Mouse (Mus musculus) hindbrain, embryonic 12.5 days (tissue): Measurements from ENCODE around the gene Tns1. TPM values are rescaled to one million over a fixed set of nuclear protein-coding genes. Genes with fewer than 3 reads are reported as not detected.

Source experiments
- ATAC-seq: fragments of 200-750 bp; cut with Nextera tagmentation; 2 replicates; pipeline ENCODE4 v1.8.0; 2017; ENCODE audit warnings: moderate TSS enrichment; ENCODE audit not compliant: low FRiP score
- H3K27ac ChIP-seq: fragments of 300-500 bp; sonication (generic); 2 replicates; pipeline ENCODE4 v1.5.1; 2016; ENCODE audit warnings: mild to moderate bottlenecking
- H3K27me3 ChIP-seq: fragments of 300-500 bp; sonication (generic); 2 replicates; pipeline ENCODE4 v1.6.1; 2016; ENCODE audit warnings: mild to moderate bottlenecking
- H3K36me3 ChIP-seq: fragments of 300-500 bp; sonication (generic); 2 replicates; pipeline ENCODE4 v1.6.1; 2016; ENCODE audit warnings: mild to moderate bottlenecking
- H3K4me1 ChIP-seq: fragments of 300-500 bp; sonication (generic); 2 replicates; pipeline ENCODE4 v1.6.1; 2016
- H3K4me2 ChIP-seq: fragments of 300-500 bp; sonication (generic); replicated peaks from 2 replicates; pipeline ENCODE4 v1.6.1; 2016; ENCODE audit warnings: mild to moderate bottlenecking
- H3K4me3 ChIP-seq: fragments of 300-500 bp; sonication (generic); 2 replicates; pipeline ENCODE4 v1.5.1; 2016; ENCODE audit warnings: mild to moderate bottlenecking
- H3K9ac ChIP-seq: fragments of 300-500 bp; sonication (generic); 2 replicates; pipeline ENCODE4 v1.6.1; 2016; ENCODE audit warnings: mild to moderate bottlenecking, moderate library complexity
- H3K9me3 ChIP-seq: fragments of 300-500 bp; sonication (generic); replicated peaks from 2 replicates; pipeline ENCODE4 v1.6.1; 2016; ENCODE audit warnings: mild to moderate bottlenecking
- WGBS: fragments of 180-500 bp; shearing (Covaris S2); methylation state at CpG from one replicate; pipeline ENCODE4 v1.1.7; 2016; 5-methylcytosine and 5-hydroxymethylcytosine counted together
- polyA plus RNA-seq: library from polyadenylated mRNA; unstranded; fragments of >200 nt; fragmentation: Nextera tagmentation; extraction: Ambion mirVana; gene quantifications from 2 replicates; pipeline ENCODE4 v1.2.1, GENCODE M21; 2016

Gene Tns1
- polyA plus RNA-seq, 1 experiment from 2014 or later = 28.3 TPM

DNA sequence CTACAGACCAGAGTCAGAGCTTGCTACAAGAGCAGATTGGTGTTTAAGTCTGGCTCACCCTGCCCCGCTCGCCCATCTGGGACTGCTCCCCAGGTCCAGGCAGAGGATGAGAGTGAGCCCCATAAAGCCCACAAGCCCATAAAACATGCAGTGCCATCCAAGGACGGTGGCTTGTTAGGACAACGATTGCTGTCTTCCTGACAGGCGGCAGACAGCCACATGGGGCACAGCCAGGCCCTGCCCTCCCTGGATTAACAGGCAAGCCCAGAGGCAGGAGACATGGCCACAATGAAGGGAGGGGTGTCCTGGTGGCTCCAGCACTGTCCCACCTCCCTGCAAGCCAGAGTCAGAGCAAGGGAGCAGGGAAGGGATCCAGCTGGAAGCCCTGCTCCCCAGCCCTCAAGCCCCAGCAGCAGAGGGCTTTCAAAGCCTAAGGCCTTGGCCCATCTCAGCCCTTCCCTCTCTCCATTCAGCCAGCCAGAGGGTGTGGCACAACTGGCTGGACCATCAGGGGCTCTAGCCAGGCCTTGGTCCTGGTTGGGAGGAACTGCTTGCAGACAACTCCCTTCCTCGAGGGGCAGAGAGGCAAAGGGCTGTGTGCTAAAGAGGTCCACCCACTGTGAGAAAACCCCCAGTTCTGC lies 40.1 kb downstream of the Tns1 start:
- Histone ChIP-seq H3K9me3 (no peaks in the 10 kb centered on the region), H3K4me1 (peaks cover 24% of the 10 kb centered on the region), H3K4me3 (no peak overlapping the region), H3K4me2 (no peak overlapping the region), H3K36me3 (0 out of 2 replicates have a peak, but pooled peaks cover under 1% of the 10 kb centered on the region), H3K27me3 (no peaks in the 10 kb centered on the region), H3K9ac (no peak overlapping the region), H3K27ac (no peak overlapping the region)
- no peak for ATAC-seq
- WGBS = 68% methylated on average over 6 of the region's 6 CpGs

DNA sequence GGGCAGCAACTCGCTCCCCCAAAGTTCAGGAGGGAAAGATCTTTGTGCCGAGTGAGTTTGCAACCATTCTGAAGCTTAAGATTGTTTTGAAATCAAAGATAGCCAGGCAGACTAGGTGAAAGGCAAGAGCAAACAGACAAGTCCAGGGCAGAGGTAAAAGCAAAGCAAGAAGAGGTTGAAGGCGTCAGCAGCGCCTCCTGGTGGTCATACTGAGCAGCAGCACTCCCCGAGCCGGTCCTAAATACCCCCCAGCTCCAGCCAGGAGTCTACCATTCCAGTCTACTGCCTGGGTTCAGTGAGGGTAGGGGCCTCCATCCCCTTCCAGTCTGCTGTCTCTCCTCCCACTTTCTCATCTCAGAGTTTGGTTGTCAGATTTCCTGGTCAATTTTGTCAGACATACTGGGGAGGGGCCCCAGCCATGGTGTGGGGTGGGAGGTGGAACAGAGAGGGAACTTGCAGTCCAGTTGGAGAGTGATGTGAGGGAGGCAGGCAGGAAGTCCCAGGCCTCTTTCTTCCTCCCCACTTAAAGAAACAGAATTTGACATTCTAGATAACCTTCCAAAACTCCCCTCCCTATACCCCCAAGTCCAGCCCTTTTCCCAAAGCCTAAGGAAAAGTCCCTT lies 41.3 kb downstream of the Tns1 start:
- H3K9me3 ChIP-seq = no peaks in the 10 kb centered on the region
- peaks cover 24% of the 10 kb centered on the region for H3K4me1 ChIP-seq
- H3K4me2 ChIP-seq = no peak overlapping the region
- H3K27ac ChIP-seq = no peak overlapping the region
- ATAC-seq = no peak
- no peak overlapping the region for H3K4me3 ChIP-seq
- WGBS = 12% methylated on average over 6 of the region's 6 CpGs
- 0 out of 2 replicates have a peak, but pooled peaks cover 7% of the 10 kb centered on the region for H3K36me3 ChIP-seq
- H3K9ac ChIP-seq = no peak overlapping the region
- H3K27me3 ChIP-seq = no peaks in the 10 kb centered on the region

DNA sequence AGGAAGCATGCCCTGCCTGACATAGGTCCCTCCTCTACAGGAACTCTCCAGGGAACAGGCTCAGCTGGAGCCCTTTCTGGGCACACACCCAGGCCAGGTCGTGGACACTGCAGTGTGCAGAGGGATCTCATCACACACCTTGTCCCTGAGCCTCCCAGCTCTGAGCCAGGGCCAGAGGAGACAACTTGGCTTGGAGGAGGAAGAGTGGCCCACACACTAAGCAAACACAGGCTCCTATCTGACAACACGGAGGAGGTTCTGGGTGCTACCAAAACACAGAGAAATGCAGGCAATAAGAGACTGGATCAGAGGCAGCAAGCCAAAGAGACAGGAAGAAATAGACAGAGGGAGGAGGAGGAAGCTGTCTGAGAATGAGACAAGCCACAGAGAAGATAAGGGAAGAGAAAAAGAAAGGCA lies 42.7 kb downstream of the Tns1 start:
- Histone ChIP-seq H3K9ac (no peak overlapping the region), H3K27me3 (no peaks in the 10 kb centered on the region), H3K36me3 (0 out of 2 replicates have a peak, but pooled peaks cover 7% of the 10 kb centered on the region), H3K4me3 (no peak overlapping the region), H3K9me3 (no peaks in the 10 kb centered on the region), H3K27ac (no peak overlapping the region), H3K4me2 (no peak overlapping the region), H3K4me1 (peaks cover 24% of the 10 kb centered on the region)
- WGBS = 54% methylated on average over 2 of the region's 2 CpGs
- no peak for ATAC-seq

DNA sequence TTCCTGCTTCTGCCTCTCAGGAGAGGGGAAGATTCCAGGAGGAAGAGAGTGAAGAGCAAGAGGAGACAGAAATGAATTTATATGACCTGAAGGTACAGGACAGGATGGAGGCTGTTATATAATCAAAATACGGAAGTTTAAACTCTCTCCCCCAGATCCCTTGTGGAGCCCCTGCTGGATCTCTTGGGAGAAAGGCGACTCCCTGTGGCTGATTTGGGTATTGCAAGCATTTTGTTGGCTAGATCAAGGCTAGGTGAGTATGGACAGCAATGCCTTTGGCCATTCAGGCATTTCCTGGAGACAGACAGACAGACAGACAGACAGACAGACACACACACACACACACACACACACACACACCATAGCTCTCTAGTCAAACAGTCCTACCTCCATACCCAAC lies 46.9 kb downstream of the Tns1 start:
- H3K4me2 ChIP-seq = no peak overlapping the region
- H3K4me1 ChIP-seq = peaks cover 6% of the 10 kb centered on the region; the same call in 1 of the 2 replicates
- H3K36me3 ChIP-seq = 0 out of 2 replicates have a peak, but pooled peaks cover 7% of the 10 kb centered on the region
- no peak overlapping the region for H3K27ac ChIP-seq
- H3K9ac ChIP-seq = no peak overlapping the region
- no peak; the same call in 1 of the 2 replicates for ATAC-seq
- H3K27me3 ChIP-seq = no peaks in the 10 kb centered on the region
- WGBS = 8% methylated on average over 2 of the region's 2 CpGs
- H3K9me3 ChIP-seq = no peaks in the 10 kb centered on the region
- no peak overlapping the region for H3K4me3 ChIP-seq

DNA sequence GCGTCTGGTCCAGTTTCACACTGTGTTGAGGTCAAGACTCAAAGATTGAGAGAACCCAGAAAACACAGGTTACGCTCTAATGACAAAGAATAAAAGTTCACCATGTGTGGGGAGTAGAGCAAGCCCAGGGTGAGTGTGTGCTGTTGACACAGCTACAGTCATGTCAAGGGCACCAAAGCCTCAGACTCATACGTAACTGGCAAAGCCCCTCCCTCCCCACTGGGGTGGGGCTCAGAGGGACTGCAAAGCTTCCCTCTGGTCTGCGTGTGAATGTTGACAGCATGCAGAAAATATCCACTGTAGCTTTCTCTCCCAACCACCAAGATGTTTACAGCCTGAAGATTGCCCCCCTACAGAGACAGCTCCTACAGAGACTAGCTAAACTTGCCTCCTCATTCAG lies 48.0 kb downstream of the Tns1 start:
- Histone ChIP-seq H3K9ac (no peak overlapping the region), H3K27me3 (no peaks in the 10 kb centered on the region), H3K36me3 (0 out of 2 replicates have a peak, but pooled peaks cover 7% of the 10 kb centered on the region), H3K4me2 (no peak overlapping the region), H3K4me1 (no peaks in the 10 kb centered on the region), H3K9me3 (no peaks in the 10 kb centered on the region), H3K27ac (no peak overlapping the region), H3K4me3 (no peak overlapping the region)
- 80% methylated on average over 4 of the region's 4 CpGs for WGBS
- no peak for ATAC-seq

DNA sequence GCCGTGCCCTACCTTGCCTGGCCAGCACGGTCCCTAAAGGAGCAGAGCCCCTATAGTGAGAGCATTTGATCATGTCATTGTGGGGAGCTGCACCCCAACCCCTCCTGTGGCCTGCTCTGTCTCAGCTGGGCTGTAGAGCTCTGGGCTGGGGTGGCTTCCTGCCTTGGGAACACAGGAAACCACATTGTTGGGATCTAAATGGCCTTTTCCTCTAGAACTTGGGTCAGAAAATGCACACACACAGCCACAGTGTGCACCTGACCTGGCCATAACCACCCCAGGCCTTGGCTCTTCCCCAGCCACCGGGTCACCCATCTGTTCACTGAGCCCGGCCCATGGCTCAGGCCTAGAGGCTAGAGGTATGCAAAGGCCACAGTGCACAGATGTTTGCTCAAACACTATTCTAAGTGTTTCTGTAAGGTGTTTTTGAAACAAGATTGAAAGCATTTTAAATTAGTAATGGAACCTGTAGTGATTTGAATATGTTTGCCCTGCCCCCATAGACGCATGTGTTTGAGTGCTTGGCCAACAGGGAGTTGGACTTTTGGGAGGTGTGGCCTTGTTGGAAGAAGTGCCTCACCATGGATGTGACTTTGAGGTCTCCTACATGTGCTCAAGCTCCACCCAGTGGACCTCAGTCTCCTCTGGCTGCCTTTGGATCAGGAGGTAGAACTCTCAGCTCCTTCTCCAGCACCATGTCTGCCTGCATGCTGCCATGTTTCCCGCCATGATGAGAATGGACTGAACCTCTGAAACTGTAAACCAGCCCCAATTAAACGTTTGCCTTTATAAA lies 49.4 kb downstream of the Tns1 start:
- WGBS = 88% methylated on average over 7 of the region's 7 CpGs
- Histone ChIP-seq H3K27ac (no peak overlapping the region), H3K27me3 (no peaks in the 10 kb centered on the region), H3K4me2 (no peak overlapping the region), H3K4me3 (no peak overlapping the region), H3K9me3 (no peaks in the 10 kb centered on the region), H3K36me3 (0 out of 2 replicates have a peak, but pooled peaks cover 7% of the 10 kb centered on the region), H3K4me1 (no peaks in the 10 kb centered on the region), H3K9ac (no peak overlapping the region)
- no peak for ATAC-seq

DNA sequence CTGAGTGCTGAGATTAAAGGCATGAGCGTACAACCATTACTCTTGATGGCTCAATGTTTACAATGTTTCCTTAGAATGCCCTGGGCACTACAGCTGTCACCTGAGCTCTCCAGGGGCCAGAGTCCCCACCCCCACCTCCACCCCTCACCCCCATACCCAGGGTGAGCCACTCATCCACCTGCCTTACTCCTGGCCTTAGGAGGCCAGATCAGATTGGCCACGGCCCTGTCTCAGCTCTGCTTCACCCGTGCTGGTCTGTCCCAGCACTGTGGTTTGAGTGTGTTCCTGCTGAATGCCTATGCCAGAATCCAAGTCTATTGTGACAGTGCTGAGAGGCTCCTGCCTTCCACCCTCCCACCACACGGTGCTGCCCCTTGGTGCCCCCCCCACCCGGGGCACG lies 50.5 kb downstream of the Tns1 start:
- Histone ChIP-seq H3K36me3 (0 out of 2 replicates have a peak, but pooled peaks cover 2% of the 10 kb centered on the region), H3K9me3 (no peaks in the 10 kb centered on the region), H3K9ac (no peak overlapping the region), H3K4me1 (peaks cover 4% of the 10 kb centered on the region), H3K4me3 (no peak overlapping the region), H3K4me2 (no peak overlapping the region), H3K27me3 (peaks cover 6% of the 10 kb centered on the region), H3K27ac (no peak overlapping the region)
- WGBS = 88% methylated on average over 6 of the region's 6 CpGs
- ATAC-seq = no peak

DNA sequence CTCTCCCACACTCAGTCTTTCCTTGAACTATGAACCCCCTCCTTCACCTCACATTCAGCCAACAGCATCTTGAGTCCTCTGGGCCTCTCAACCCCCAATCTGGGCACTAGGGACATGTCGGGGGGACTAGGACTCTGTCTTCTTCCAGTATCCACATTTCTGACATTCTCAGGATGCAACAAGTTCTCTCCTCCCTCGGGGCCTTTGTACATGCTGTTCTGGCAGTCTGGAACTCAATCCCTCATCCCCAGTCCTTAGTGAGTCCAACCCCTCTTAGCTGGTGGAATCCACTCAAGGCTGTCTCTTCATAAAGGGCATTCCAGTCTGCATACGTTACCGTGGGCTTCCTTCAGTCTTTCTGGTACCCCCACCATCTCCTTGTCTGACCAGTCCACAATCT lies 53.5 kb downstream of the Tns1 start:
- Histone ChIP-seq H3K9ac (no peak overlapping the region), H3K36me3 (no peaks in the 10 kb centered on the region), H3K4me3 (no peak overlapping the region), H3K27me3 (peaks cover 25% of the 10 kb centered on the region), H3K27ac (no peak overlapping the region), H3K4me2 (no peak overlapping the region), H3K9me3 (no peaks in the 10 kb centered on the region), H3K4me1 (peaks cover 18% of the 10 kb centered on the region)
- ATAC-seq = no peak
- 91% methylated on average over 4 of the region's 4 CpGs for WGBS

DNA sequence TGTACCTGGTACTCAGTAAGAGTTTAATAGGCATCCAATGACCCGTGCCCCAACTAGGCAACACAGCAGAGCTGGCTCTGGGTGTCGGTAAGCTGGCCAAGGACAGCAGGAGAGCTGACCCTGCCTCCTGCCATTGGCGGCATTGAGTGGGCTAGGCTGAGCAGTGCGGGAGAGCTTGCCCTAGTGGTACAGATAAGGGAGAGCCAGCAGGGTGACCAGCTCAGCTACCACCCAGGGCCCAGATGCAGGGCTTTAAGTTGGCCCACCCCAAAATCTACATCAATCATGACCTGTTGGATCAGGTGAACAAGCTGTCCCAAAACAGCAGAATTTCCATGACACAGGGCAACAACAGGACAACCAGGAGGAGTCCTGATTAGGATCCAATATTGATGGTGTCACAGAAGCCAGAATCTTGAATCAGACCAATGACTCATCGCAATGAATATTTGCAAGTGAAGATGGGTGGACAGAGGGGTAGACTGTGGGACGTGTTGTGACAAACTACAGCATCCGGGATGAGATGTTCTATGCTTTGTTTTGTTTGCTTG lies 54.2 kb downstream of the Tns1 start:
- H3K27ac ChIP-seq = no peak overlapping the region
- 70% methylated on average over 7 of the region's 7 CpGs for WGBS
- no peak overlapping the region for H3K4me2 ChIP-seq
- H3K9me3 ChIP-seq = no peaks in the 10 kb centered on the region
- no peaks in the 10 kb centered on the region for H3K36me3 ChIP-seq
- H3K27me3 ChIP-seq = peaks cover 25% of the 10 kb centered on the region
- ATAC-seq = no peak
- H3K9ac ChIP-seq = no peak overlapping the region
- peaks cover 18% of the 10 kb centered on the region for H3K4me1 ChIP-seq
- H3K4me3 ChIP-seq = no peak overlapping the region

DNA sequence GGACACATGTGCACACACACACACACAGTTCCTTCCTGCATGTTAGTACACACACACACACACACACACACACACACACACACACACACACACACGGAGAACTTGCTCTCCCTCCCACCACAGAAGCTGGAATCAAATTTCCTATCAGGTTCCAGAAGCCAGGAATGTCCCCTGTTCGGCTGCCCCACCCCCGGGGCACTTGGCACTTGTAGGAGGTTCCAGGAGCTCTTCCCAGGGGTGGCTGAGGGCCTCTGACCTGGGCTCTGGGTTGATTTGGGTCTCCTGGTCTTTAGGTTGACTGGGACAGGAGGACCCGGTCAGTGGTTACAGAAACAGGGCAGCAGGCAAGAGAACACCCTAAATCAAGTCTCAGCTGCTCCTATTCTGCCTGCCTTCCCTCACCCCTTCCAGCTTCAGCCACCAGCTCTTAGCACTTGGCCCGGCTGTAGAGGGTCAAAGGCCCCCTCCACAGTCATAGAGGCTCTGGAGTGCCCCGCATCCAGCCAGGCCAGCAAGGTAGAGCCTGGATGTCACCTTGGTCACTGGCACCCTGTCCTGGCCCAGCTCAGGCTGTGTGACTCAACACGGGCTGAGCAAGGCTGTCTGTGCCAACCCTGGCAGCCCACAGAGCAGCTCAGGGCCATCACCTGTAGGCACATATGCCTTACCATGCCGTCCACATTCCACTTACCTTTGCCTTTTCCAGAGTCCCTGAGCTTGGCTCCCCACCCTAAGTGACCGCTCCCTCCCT lies 55.0 kb downstream of the Tns1 start:
- Histone ChIP-seq H3K36me3 (no peaks in the 10 kb centered on the region), H3K4me2 (peak overlapping the region; percentile 62; the same call in 1 of the 2 replicates), H3K4me3 (peak overlapping the region; percentile 30; the same call in 1 of the 2 replicates), H3K9ac (no peak overlapping the region), H3K27me3 (peaks cover 25% of the 10 kb centered on the region), H3K9me3 (no peaks in the 10 kb centered on the region), H3K4me1 (peaks cover 18% of the 10 kb centered on the region), H3K27ac (0 out of 2 replicates have a peak overlapping the region, but pooled peaks have one; percentile 35)
- WGBS = 39% methylated on average over 9 of the region's 9 CpGs
- peak; percentile 41; the same call in 1 of the 2 replicates for ATAC-seq

DNA sequence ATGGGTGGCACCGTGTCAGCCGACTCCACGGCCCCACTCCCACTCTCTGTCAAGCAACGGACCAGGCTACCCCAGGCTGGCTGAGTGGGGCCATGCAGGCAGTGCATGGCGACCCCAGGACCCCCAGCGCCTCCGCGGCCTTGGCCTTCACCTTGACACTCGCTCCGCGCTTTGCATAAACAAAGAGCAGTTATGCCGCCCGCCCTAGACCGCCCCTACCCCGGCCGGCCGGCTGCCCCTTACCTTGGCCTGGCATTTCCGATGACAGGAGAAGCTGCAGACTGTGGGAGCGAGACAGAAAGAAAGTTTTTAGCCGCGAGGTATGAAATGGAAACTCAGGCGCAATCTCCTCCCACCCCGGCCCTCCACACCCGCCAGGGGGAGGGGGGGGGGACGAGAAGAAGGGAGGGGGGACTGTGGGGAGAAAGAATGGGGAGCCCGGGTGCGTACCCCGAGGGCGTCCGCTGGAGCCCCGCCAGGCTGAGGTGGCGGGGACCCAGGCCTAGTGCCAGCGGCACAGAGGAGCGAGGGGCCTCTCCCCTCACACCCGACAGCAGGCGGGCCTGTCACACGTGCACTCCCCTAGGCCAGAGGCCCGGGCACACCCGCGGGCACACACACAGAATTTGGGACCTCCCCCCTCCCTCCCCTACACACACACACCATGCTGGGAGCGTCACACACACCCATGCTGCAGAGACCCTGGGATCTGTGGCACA lies 55.7 kb downstream of the Tns1 start:
- H3K36me3 ChIP-seq = no peaks in the 10 kb centered on the region
- peak overlapping the region; percentile 35 for H3K27ac ChIP-seq
- ATAC-seq = peak; percentile 63
- H3K4me2 ChIP-seq = peak overlapping the region; percentile 62
- 7% methylated on average over 30 of the region's 41 CpGs for WGBS
- H3K4me3 ChIP-seq = peak overlapping the region; percentile 30
- H3K9ac ChIP-seq = peak overlapping the region; percentile 46
- H3K9me3 ChIP-seq = no peaks in the 10 kb centered on the region
- peaks cover 25% of the 10 kb centered on the region for H3K27me3 ChIP-seq
- H3K4me1 ChIP-seq = peaks cover 18% of the 10 kb centered on the region
